Mouse (Mus musculus) heart, embryonic 11.5 days (tissue): ENCODE data around the gene Gm20479. TPM values are rescaled to one million over a fixed set of nuclear protein-coding genes. Genes with fewer than 3 reads are reported as not detected.

Experiments used
- ATAC-seq: fragments of 200-750 bp; cut with Nextera tagmentation; replicated peaks from 2 replicates; pipeline ENCODE4 v1.8.0; 2017; ENCODE audit warnings: moderate library complexity; ENCODE audit not compliant: insufficient number of reproducible peaks, low FRiP score, low TSS enrichment
- H3K27ac ChIP-seq: fragments of 300-500 bp; sonication (generic); 2 replicates; pipeline ENCODE4 v1.5.1; 2014; ENCODE audit warnings: mild to moderate bottlenecking, low read depth, low read length
- H3K27me3 ChIP-seq: fragments of 300-500 bp; sonication (generic); 2 replicates; pipeline ENCODE4 v1.6.1; 2014; ENCODE audit warnings: mild to moderate bottlenecking, low read length, mixed read lengths; ENCODE audit not compliant: control insufficient read depth, insufficient read depth
- H3K36me3 ChIP-seq: fragments of 300-500 bp; sonication (generic); 2 replicates; pipeline ENCODE4 v1.6.1; 2014; ENCODE audit warnings: mild to moderate bottlenecking, low read length, moderate library complexity, mixed read lengths; ENCODE audit not compliant: control insufficient read depth, insufficient read depth
- H3K4me1 ChIP-seq: fragments of 300-500 bp; sonication (generic); 2 replicates; pipeline ENCODE4 v1.6.1; 2014; ENCODE audit warnings: low read length; ENCODE audit not compliant: control insufficient read depth, insufficient read depth
- H3K4me2 ChIP-seq: fragments of 300-500 bp; sonication (generic); 2 replicates; pipeline ENCODE4 v1.6.1; 2014; ENCODE audit warnings: mild to moderate bottlenecking, moderate library complexity
- H3K4me3 ChIP-seq: fragments of 300-500 bp; sonication (generic); 2 replicates; pipeline ENCODE4 v1.5.1; 2014; ENCODE audit warnings: low read depth, low read length
- H3K9ac ChIP-seq: fragments of 300-500 bp; sonication (generic); 2 replicates; pipeline ENCODE4 v1.6.1; 2014; ENCODE audit warnings: mild to moderate bottlenecking, low read depth, low read length, moderate library complexity
- H3K9me3 ChIP-seq: fragments of 300-500 bp; sonication (generic); replicated peaks from 2 replicates; pipeline ENCODE4 v1.6.1; 2016; ENCODE audit warnings: low read length; ENCODE audit not compliant: control insufficient read depth
- WGBS: fragments of 180-500 bp; shearing (Covaris S2); extraction: QIAGEN DNeasy Blood & Tissue Kit; methylation state at CpG from one replicate; pipeline ENCODE4 v1.1.7; 2014; ENCODE audit not compliant: insufficient replicate concordance; 5-methylcytosine and 5-hydroxymethylcytosine counted together
- polyA plus RNA-seq: library from polyadenylated mRNA; unstranded; fragments of >200 nt; fragmentation: Nextera tagmentation; extraction: Ambion mirVana; gene quantifications from 2 replicates; pipeline ENCODE4 v1.2.1, GENCODE M21; 2014

Gm20479 gene
- polyA plus RNA-seq, 1 experiment from 2014 or later = 1.6 TPM

- Histone ChIP-seq H3K27me3 (peaks cover 91% of the 10 kb centered on the region), H3K36me3 (no peaks in the 10 kb centered on the region), H3K9ac (0 out of 2 replicates have a peak overlapping the region, but pooled peaks have one; percentile 12), H3K4me1 (peaks cover 28% of the 10 kb centered on the region), H3K27ac (peak overlapping the region; percentile 66), H3K9me3 (no peaks in the 10 kb centered on the region), H3K4me3 (peak overlapping the region; percentile 53), H3K4me2 (peak overlapping the region; percentile 86)
- 0 out of 2 replicates have a peak, but pooled peaks have one; percentile 11 for ATAC-seq
- 1% methylated on average over 32 of the region's 32 CpGs for WGBS
Measured at GRCm38 (mm10) chr7:27334405-27334911, 22.8 kb downstream of the Gm20479 start.

DNA sequence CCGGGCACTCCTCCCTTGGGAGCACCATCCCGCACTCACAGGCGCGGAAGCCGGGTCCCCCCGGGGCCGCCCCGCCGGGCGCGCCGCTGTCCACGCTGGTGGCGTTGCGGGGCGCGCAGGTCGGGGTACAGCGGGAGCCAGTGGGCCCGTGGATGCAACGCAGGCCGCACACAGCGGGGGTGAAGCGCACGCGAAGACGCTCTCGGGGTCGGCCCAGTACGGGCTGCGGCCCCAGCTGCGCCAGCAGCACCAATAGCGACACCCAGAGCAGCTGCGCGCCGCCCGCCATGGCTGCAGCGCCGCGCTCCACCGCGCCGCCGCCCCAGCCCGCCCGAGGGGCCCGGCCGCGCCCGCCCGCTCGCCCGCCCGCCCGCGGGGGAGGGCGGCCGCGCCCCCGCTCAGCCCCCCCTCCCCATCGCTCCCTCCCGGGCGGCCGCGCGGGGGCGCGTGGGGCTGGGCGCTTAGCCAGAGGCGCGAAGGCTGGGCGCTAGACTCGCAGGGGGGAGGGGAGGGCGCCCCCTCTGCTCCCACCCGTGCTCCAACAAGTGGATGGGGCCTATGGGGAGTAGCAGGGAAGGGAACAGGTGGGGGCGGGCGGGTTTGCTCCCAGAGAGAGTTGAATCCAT is 23.8 kb downstream of the Gm20479 start:
- peak overlapping the region; percentile 53 for H3K4me3 ChIP-seq
- H3K4me1 ChIP-seq = peaks cover 32% of the 10 kb centered on the region
- H3K4me2 ChIP-seq = peak overlapping the region; percentile 86
- peak overlapping the region; percentile 66 for H3K27ac ChIP-seq
- H3K36me3 ChIP-seq = no peaks in the 10 kb centered on the region
- 1% methylated on average over 66 of the region's 77 CpGs for WGBS
- peak overlapping the region; percentile 76 for H3K9ac ChIP-seq
- no peaks in the 10 kb centered on the region for H3K9me3 ChIP-seq
- no peak for ATAC-seq
- H3K27me3 ChIP-seq = peaks cover 92% of the 10 kb centered on the region

DNA sequence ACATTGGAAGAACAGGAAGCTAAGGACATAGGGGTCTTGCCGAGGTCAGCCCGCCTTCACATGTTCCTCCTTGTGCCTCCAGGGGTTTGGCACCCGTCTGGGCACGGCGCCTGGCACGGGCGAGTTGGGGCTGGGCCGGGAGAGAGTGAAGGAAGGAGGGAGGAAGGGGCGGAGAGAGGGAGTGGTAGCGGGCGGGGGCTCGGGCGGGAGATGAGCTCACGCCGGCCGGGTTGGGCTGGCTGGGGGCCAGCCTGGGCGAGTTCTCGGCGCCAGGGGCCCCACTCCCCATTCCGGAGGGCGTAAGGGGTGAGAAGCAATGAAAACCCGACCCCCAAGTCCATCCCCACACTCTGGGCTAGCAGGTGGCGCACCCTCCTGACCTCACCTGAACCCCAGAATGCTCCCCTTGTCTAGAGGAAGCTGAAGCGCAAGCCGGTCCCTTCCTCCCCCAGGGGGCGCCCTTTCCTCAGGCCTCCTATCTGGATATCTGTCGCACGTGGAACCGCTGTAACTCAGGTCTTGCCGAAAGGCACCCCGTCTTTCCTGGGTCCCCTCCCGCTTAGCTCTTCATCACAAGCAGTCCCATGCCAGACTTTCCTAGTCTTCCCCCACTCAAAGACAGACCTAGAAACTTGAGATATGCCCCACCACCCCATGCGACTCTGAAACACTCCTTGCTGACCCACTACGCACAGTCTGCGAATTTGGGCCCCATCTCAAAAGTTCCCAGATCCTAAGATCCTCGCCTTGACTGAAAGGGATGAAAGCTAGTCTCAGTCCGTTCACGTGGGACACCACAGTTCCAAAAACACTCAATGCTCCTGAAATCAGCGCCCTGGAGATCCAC is 24.6 kb downstream of the Gm20479 start:
- H3K9me3 ChIP-seq = no peaks in the 10 kb centered on the region
- H3K4me3 ChIP-seq = peak overlapping the region; percentile 53
- no peak for ATAC-seq
- under 1% methylated on average over 35 of the region's 39 CpGs for WGBS
- peaks cover 32% of the 10 kb centered on the region for H3K4me1 ChIP-seq
- no peaks in the 10 kb centered on the region for H3K36me3 ChIP-seq
- peaks cover 91% of the 10 kb centered on the region for H3K27me3 ChIP-seq
- H3K27ac ChIP-seq = peak overlapping the region; percentile 58; the same call in 1 of the 2 replicates
- peak overlapping the region; percentile 86 for H3K4me2 ChIP-seq
- peak overlapping the region; percentile 76 for H3K9ac ChIP-seq

DNA sequence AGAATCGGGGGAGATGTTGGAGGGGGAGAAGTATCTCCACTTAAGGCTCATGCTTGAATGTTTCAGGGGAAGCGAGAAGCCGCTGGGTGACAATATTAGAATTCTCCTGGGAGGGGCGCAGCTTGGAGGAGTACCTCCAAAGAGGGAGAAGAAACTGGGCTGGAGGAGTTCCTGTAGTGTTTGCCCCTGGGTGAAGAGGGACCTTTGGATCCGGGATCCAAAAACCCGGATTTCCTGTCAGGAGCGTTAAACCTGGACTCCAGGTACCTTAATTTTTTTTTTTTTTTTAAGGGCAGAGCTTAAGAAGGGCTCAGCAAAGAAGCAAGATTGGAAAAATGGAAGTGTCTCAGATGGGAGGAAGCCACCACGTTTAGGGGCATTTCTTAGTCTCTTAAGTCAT is 25.4 kb downstream of the Gm20479 start:
- no peak for ATAC-seq
- Histone ChIP-seq H3K9ac (no peak overlapping the region), H3K27me3 (peaks cover 91% of the 10 kb centered on the region), H3K4me3 (peak overlapping the region; percentile 53), H3K4me2 (peak overlapping the region; percentile 86), H3K36me3 (no peaks in the 10 kb centered on the region), H3K9me3 (no peaks in the 10 kb centered on the region), H3K27ac (0 out of 2 replicates have a peak overlapping the region, but pooled peaks have one; percentile 16), H3K4me1 (peaks cover 32% of the 10 kb centered on the region)
- WGBS = 7% methylated on average over 8 of the region's 8 CpGs

GRCm38 (mm10) chr7:27331541-27331851 is 25.7 kb downstream of the Gm20479 start:
- Histone ChIP-seq H3K36me3 (no peaks in the 10 kb centered on the region), H3K4me3 (peak overlapping the region; percentile 53), H3K27me3 (peaks cover 91% of the 10 kb centered on the region), H3K9ac (no peak overlapping the region), H3K27ac (0 out of 2 replicates have a peak overlapping the region, but pooled peaks have one; percentile 16), H3K4me1 (peaks cover 32% of the 10 kb centered on the region), H3K9me3 (no peaks in the 10 kb centered on the region), H3K4me2 (peak overlapping the region; percentile 86)
- WGBS = 4% methylated on average over 8 of the region's 8 CpGs
- ATAC-seq = no peak

- H3K4me3 ChIP-seq = peak overlapping the region; percentile 47
Measured at GRCm38 (mm10) chr7:27330709-27331540, 26.3 kb downstream of the Gm20479 start.

GRCm38 (mm10) chr7:27329981-27330380 is 27.2 kb downstream of the Gm20479 start:
- peaks cover 41% of the 10 kb centered on the region for H3K4me1 ChIP-seq
- 20% methylated on average over 17 of the region's 17 CpGs for WGBS

More at GRCm38 (mm10) chr7:27330709-27331540, 26.3 kb downstream of the Gm20479 start:
- H3K4me2 ChIP-seq = peak overlapping the region; percentile 86
- under 1% methylated on average over 39 of the region's 39 CpGs for WGBS
- peak; percentile 18 for ATAC-seq
- no peaks in the 10 kb centered on the region for H3K36me3 ChIP-seq
- H3K27ac ChIP-seq = 0 out of 2 replicates have a peak overlapping the region, but pooled peaks have one; percentile 24
- peak overlapping the region; percentile 40; the same call in 1 of the 2 replicates for H3K9ac ChIP-seq
- peaks cover 36% of the 10 kb centered on the region for H3K4me1 ChIP-seq
- no peaks in the 10 kb centered on the region for H3K9me3 ChIP-seq
- H3K27me3 ChIP-seq = peaks cover 92% of the 10 kb centered on the region

More at GRCm38 (mm10) chr7:27329981-27330380, 27.2 kb downstream of the Gm20479 start:
- no peak for ATAC-seq
- H3K36me3 ChIP-seq = no peaks in the 10 kb centered on the region
- peaks cover 96% of the 10 kb centered on the region for H3K27me3 ChIP-seq
- H3K4me3 ChIP-seq = peak overlapping the region; percentile 47; the same call in 1 of the 2 replicates
- H3K9ac ChIP-seq = no peak overlapping the region
- H3K9me3 ChIP-seq = no peaks in the 10 kb centered on the region
- H3K27ac ChIP-seq = no peak overlapping the region
- H3K4me2 ChIP-seq = peak overlapping the region; percentile 86
